Mouse (Mus musculus): ENCODE measurements at regions not wholly inside any gene's neighbourhood (a gene's known extent, or its start where the extent isn't known, plus 50 kb on each side); places are given as distances from the start of the nearest gene placed in this dataset.

- no peak for DNase-seq
These were observed 155.3 kb downstream of the Tox3 start for GRCm38 (mm10) chr8:90192856-90193255.

GRCm38 (mm10) chr8:90182807-90183206 is 165.3 kb downstream of the Tox3 start:
- no peak for DNase-seq

- DNase-seq: no peak
These were observed 171.4 kb downstream of the Tox3 start for GRCm38 (mm10) chr8:90176771-90177170.

GRCm38 (mm10) chr8:90176335-90176734 is 171.8 kb downstream of the Tox3 start:
- no peak for DNase-seq

GRCm38 (mm10) chr8:90166639-90167038 is 181.5 kb downstream of the Tox3 start:
- DNase-seq: no peak

- no peak for DNase-seq
These were observed 196.7 kb downstream of the Tox3 start for GRCm38 (mm10) chr8:90151477-90151876.

- no peak for DNase-seq
These were observed 198.2 kb downstream of the Tox3 start for GRCm38 (mm10) chr8:90149903-90150302.

GRCm38 (mm10) chr8:90134626-90135025 is 213.5 kb downstream of the Tox3 start:
- no peak for DNase-seq

GRCm38 (mm10) chr8:90130704-90131267 is 217.4 kb downstream of the Tox3 start:
- no peak for DNase-seq

- no peak for DNase-seq
These were observed 222.7 kb downstream of the Tox3 start for GRCm38 (mm10) chr8:90125426-90125825.

- no peak for DNase-seq
These were observed 225.0 kb downstream of the Tox3 start for GRCm38 (mm10) chr8:90123101-90123500.

- no peak for DNase-seq
These were observed 226.2 kb downstream of the Tox3 start for GRCm38 (mm10) chr8:90121935-90122334.

- DNase-seq: no peak
These were observed 227.1 kb downstream of the Tox3 start for GRCm38 (mm10) chr8:90121017-90121416.

- no peak for DNase-seq
These were observed 232.7 kb downstream of the Tox3 start for GRCm38 (mm10) chr8:90115436-90115835.

- no peak for DNase-seq
These were observed 247.6 kb downstream of the Tox3 start for GRCm38 (mm10) chr8:90100509-90100908.

- no peak for DNase-seq
These were observed 265.5 kb downstream of the Tox3 start for GRCm38 (mm10) chr8:90082630-90083029.

GRCm38 (mm10) chr8:90076381-90076780 is 271.8 kb downstream of the Tox3 start:
- DNase-seq: no peak

GRCm38 (mm10) chr8:90075796-90076195 is 272.3 kb downstream of the Tox3 start:
- no peak for DNase-seq

GRCm38 (mm10) chr8:90070006-90070405 is 278.1 kb downstream of the Tox3 start:
- no peak for DNase-seq

GRCm38 (mm10) chr8:90069411-90069993 is 278.6 kb downstream of the Tox3 start:
- DNase-seq: no peak

- no peak for DNase-seq
These were observed 279.7 kb downstream of the Tox3 start for GRCm38 (mm10) chr8:90068441-90068840.

- no peak for DNase-seq
These were observed 283.8 kb downstream of the Tox3 start for GRCm38 (mm10) chr8:90064381-90064780.

- no peak for DNase-seq
These were observed 284.9 kb downstream of the Tox3 start for GRCm38 (mm10) chr8:90063291-90063690.

- DNase-seq: no peak
These were observed 289.4 kb downstream of the Tox3 start for GRCm38 (mm10) chr8:90058631-90059166.

- no peak for DNase-seq
These were observed 291.8 kb downstream of the Tox3 start for GRCm38 (mm10) chr8:90056331-90056730.

Measured in lung, postnatal 10 days (tissue).